Mouse (Mus musculus): Measurements from ENCODE around the gene Itga11. TPM values are rescaled to one million over a fixed set of nuclear protein-coding genes. Genes with fewer than 3 reads are reported as not detected.

The Itga11 gene
- total and polyA plus RNA-seq, 3 experiments: 0.04 to 0.31 (median 0.04) TPM

DNA sequence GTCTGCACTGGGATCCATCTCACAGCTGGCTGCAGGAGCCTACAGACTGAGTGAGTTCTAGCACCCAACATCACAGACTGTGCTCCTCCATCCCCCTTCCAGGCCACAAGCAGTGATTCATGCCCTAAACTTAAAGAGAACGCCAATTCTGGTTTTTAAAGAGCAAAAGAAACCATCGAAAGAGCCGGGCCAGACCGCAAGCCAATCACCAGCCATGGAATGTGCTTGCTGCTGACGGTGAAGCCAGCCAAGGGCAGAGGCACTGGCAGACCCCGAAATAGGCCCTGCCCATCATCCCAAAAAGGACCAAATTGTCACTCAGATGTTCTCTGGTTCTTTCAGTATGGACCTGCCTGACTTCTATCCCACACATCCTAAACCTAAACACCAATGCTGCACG is 6.7 kb downstream of the Itga11 start:
- dilution Hi-C loops (cut with MboI; ENCODE audit: extremely low pct_ligation_motif_present, extremely low pct_unique_long_range_greater_than_20kb, low sequenced_read_pairs): no loop called here
- TF ChIP-seq RCOR1 (conservative IDR thresholded peaks at IDR 0.05; ENCODE audit: low read depth, low read length) (no peak), CHD1 (IDR thresholded peaks at IDR 0.05; ENCODE audit: low read depth, low read length) (no peak), ZC3H11A (IDR thresholded peaks at IDR 0.05; ENCODE audit: low read depth, low read length) (no peak), NELFE (IDR thresholded peaks at IDR 0.05; ENCODE audit: low read depth, low read length) (no peak), TBP (conservative IDR thresholded peaks at IDR 0.05; ENCODE audit: low read depth, low read length) (no peak), ZKSCAN1 (IDR thresholded peaks at IDR 0.05; ENCODE audit: borderline replicate concordance, low read depth, low read length) (no peak), ETS1 (conservative IDR thresholded peaks at IDR 0.05; ENCODE audit: low read depth, low read length) (no peak), CTCF (conservative IDR thresholded peaks at IDR 0.05 in 1 of 2, IDR thresholded peaks at IDR 0.05 in 1 of 2; ENCODE audit: low read depth in 2 of 2, low read length in 2 of 2) (no peak), NRF1 (IDR thresholded peaks at IDR 0.05; ENCODE audit: low read depth, low read length) (no peak), MYC (IDR thresholded peaks at IDR 0.05; ENCODE audit: low read depth, low read length) (no peak), MXI1 (IDR thresholded peaks at IDR 0.05; ENCODE audit: low read depth, low read length) (no peak), SMC3 (IDR thresholded peaks at IDR 0.05; ENCODE audit: low read depth, low read length) (no peak), HCFC1 (IDR thresholded peaks at IDR 0.05; ENCODE audit: low read depth, low read length) (no peak)

DNA sequence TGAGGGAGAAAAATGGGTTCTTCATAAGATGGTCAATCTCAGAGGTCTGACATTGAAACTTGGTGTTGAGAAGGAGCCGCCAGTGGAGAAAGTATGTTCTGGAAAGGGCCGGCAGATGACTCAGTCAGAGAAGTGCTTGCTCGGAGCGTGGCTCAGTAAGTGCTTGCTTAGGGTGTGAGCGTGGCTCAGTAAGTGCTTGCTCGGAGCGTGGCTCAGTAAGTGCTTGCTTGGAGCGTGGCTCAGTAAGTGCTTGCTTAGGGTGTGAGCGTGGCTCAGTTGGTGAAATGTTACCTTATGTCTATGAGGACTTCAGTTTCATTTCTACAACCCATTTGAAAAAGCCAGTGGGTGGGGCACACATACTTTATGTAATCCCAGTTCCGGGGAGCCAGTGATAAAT is 12.1 kb downstream of the Itga11 start:
- Histone ChIP-seq H3K4me1 (ENCODE audit: control insufficient read depth in 1 of 2, insufficient read depth in 2 of 2) (peaks cover 0 to 11% of the 10 kb centered on the region in 2 experiments; a peak in 2 of 4 replicates), H3K9me3 (replicated peaks; ENCODE audit: low read length) (no peaks in the 10 kb centered on the region), H3K36me3 (replicated peaks in 1 of 2; ENCODE audit: control insufficient read depth in 1 of 2, insufficient read depth in 1 of 2, low read length in 1 of 2) (no peaks in the 10 kb centered on the region), H3K4me2 (ENCODE audit: insufficient read depth, low read depth, poor library complexity, severe bottlenecking) (no peak overlapping the region; the same call in 1 of the 2 replicates), H3K4me3 (replicated peaks in 1 of 3; ENCODE audit: low read depth in 2 of 3, low read length in 2 of 3, poor library complexity in 1 of 3) (no peak overlapping the region), H3K79me2 (replicated peaks; ENCODE audit: control insufficient read depth, extremely low read depth, insufficient read depth, poor library complexity, severe bottlenecking) (no peaks in the 10 kb centered on the region), H3K27me3 (replicated peaks) (peaks cover 3% of the 10 kb centered on the region), H3K9ac (ENCODE audit: insufficient read depth, low read depth) (no peak overlapping the region), H3K27ac (ENCODE audit: insufficient read depth, low read depth) (no peak overlapping the region)
- no peak for DNase-seq (ENCODE audit: extremely low read depth)
- TF ChIP-seq CHD2 (IDR thresholded peaks at IDR 0.05; ENCODE audit: low read length) (no peak), MAZ (IDR thresholded peaks at IDR 0.05; ENCODE audit: low read depth, low read length) (no peak), ELF1 (IDR thresholded peaks at IDR 0.05; ENCODE audit: low read depth, low read length) (no peak), MAFK (IDR thresholded peaks at IDR 0.05; ENCODE audit: insufficient replicate concordance, low read length) (no peak), CHD1 (IDR thresholded peaks at IDR 0.05; ENCODE audit: low read depth, low read length) (no peak)
- in situ Hi-C loops (cut with MboI; ENCODE audit: low pct_ligation_motif_present, low pct_unique_long_range_greater_than_20kb, low sequenced_read_pairs): no loop called here
- dilution Hi-C loops (cut with MboI; ENCODE audit: extremely low pct_ligation_motif_present, extremely low pct_unique_long_range_greater_than_20kb, low sequenced_read_pairs): no loop called here

More for the DNA sequence above, 6.7 kb downstream of the Itga11 start:
- Histone ChIP-seq H3K36me3 (replicated peaks in 1 of 2; ENCODE audit: control insufficient read depth in 1 of 2, insufficient read depth in 1 of 2, low read length in 1 of 2) (no peaks in the 10 kb centered on the region), H3K4me3 (replicated peaks in 1 of 3; ENCODE audit: low read depth in 2 of 3, low read length in 2 of 3, poor library complexity in 1 of 3) (no peak overlapping the region), H3K79me2 (replicated peaks; ENCODE audit: control insufficient read depth, extremely low read depth, insufficient read depth, poor library complexity, severe bottlenecking) (no peaks in the 10 kb centered on the region), H3K27ac (ENCODE audit: insufficient read depth, low read depth) (no peak overlapping the region), H3K27me3 (replicated peaks) (no peaks in the 10 kb centered on the region), H3K4me2 (ENCODE audit: insufficient read depth, low read depth, poor library complexity, severe bottlenecking) (no peak overlapping the region), H3K9me3 (replicated peaks; ENCODE audit: low read length) (no peaks in the 10 kb centered on the region), H3K4me1 (ENCODE audit: control insufficient read depth in 1 of 2, insufficient read depth in 2 of 2) (peaks cover 0 to 11% of the 10 kb centered on the region in 2 experiments; a peak in 2 of 4 replicates), H3K9ac (ENCODE audit: insufficient read depth, low read depth) (no peak overlapping the region)
- in situ Hi-C loops (cut with MboI; ENCODE audit: low pct_ligation_motif_present, low pct_unique_long_range_greater_than_20kb, low sequenced_read_pairs): no loop called here
- no peak for DNase-seq (ENCODE audit: extremely low read depth)

Data from CH12.LX (cell line).